Mouse (Mus musculus) cortical plate, adult 2 months (tissue): Measurements from ENCODE around the gene Adamts13.

Source experiments
- CTCF ChIP-seq: fragments of 200-500 bp; IDR thresholded peaks from 2 replicates; pipeline ENCODE4 v1.5.1; 2011; ENCODE audit warnings: mild to moderate bottlenecking, control low read depth, low read length; ENCODE audit not compliant: insufficient read depth; ENCODE audit errors: extremely low read depth
- POLR2A ChIP-seq: fragments of 200-500 bp; IDR thresholded peaks from 2 replicates; pipeline ENCODE4 v1.6.1; 2011; ENCODE audit warnings: mild to moderate bottlenecking, low read length, control low read depth; ENCODE audit not compliant: insufficient read depth; ENCODE audit errors: extremely low read depth

GRCm38 (mm10) chr2:26952866-26953265 lies 20.4 kb upstream of the Adamts13 start:
- TF ChIP-seq CTCF (no peak), POLR2A (no peak)
